Mouse (Mus musculus) spleen, postnatal 10 days (tissue): ENCODE data around the gene Gm20388.

Source experiments
- DNase-seq, 2 experiments: peaks; one replicate each; pipeline ENCODE4 v3.0.0; 2021 to 2022; ENCODE audit warnings: low spot score in 2 of 2

Gene Gm20388

GRCm38 (mm10) chr8:120489142-120489754, 578.6 kb downstream of the Gm20388 start:
- peak; percentile 86 for DNase-seq

GRCm38 (mm10) chr8:120489771-120490281, 579.2 kb downstream of the Gm20388 start:
- DNase-seq: peak in 1 of 2 experiments; percentile 54

DNA sequence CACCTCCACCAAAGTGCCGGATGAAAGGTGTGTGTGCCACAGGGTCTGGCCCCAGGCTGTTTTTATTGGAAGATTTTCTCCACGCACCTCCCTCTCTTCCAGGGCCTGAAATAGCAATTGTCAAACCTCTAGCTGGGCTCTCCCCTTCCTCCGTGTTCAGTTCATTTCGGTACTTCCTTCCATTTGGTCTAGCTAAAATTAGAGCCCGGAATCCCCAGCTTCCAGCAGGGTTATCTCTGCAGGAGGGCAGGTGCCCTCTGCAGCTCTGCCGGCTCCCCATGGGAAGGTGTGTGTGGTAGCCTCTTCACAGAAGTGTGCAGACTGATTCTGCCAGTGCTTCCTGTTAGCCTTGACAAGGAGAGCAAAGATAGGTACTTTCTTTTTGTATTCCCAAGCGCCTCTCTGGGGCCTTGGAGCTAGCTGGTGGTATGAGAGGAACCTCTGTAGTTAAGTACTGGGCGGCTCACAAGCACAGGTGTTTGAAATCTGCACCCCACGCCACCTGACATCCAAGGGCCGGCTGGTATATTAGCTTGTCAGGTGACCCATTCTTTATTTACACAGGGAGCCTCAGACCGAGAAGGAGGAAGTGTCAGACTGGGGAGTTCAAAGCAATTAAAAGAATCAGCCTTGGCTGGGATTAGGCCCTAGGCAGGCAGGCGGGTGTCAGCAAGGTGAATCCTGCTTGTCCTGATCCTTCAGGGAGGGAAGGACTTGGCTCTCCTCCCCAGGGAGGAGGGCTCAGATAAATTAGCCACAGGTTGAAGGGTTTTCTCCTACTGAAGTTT, 579.9 kb downstream of the Gm20388 start:
- no peak for DNase-seq

DNA sequence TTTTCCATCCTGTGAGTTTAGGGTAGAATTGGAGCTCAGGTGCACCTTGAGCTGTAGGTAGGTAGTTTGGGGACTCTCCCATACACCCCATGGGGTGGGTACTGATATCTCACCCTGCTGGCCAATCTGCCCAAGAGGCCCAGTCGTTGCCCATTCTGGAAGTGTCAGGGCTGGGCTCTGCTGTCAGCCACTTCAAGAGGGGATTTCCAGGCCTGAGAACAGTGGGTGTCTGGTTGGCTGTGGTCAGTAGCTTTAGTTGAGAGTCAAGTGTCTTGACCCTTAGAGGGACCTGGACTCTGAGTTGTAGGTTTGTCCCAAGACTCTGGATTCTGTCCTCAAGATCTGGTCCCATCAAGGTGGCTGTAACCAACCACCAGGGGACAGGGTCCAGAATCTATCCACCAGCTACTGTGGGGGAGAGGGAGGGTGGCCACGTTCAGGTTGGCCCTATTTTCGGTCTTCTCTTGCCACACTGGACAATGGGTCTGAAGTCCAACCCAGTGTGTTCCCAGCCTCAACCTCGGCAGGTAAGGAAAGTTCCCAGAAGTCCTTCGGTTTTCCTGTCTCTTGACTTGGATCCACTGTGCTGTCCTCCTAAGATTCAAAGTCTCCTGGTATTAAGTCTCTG, 580.6 kb downstream of the Gm20388 start:
- DNase-seq: no peak

DNA sequence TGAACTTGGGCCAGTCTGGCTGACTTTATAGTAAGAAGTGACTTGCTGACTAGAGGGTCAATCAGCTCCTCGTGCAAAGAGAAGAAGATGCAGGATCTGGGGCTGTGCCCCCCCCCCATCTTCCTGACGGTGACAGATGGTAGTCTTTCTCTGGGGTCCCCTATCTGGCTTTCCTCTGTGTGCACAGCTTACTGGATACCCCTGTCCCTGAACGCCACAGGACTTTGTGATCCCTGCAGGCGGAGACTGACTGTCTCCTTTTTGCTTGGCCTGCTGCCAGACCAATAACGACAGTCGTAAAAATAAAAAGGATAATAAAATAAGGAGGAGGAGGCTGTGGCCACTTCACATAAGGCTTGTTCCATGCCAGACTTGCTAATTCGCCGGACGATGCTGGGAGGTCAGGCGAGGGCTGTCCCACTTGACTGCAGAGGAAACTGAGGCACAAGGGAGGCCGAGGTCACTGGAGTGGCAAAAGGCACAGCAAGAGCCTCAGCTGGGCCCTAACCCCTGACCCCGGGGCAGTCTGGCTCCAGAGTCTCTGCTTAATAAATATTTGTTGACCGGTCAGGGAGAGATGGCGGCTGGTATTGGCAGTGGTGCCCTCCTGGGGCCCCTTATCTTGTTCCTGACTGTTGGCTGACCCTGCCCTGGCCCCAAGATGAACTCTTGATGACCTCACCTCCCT, 581.7 kb downstream of the Gm20388 start:
- peak in 1 of 2 experiments; percentile 61 for DNase-seq

DNA sequence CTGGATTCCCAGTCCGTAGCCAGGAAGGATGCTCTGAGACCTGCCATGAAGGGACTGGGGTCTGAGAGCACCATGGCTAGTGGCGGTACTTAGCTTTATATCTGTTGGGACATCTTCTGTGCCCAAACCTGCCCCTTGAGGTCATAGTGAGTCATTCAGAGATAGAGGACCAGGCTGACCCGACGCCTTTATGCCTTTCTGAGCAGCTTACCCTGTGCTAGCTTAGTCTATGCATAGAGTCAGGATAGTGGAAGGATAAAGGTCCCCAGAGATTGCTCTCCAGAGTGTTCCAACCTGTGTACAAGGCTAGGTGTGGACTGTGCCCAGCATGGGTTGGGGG, 582.2 kb downstream of the Gm20388 start:
- no peak for DNase-seq

DNA sequence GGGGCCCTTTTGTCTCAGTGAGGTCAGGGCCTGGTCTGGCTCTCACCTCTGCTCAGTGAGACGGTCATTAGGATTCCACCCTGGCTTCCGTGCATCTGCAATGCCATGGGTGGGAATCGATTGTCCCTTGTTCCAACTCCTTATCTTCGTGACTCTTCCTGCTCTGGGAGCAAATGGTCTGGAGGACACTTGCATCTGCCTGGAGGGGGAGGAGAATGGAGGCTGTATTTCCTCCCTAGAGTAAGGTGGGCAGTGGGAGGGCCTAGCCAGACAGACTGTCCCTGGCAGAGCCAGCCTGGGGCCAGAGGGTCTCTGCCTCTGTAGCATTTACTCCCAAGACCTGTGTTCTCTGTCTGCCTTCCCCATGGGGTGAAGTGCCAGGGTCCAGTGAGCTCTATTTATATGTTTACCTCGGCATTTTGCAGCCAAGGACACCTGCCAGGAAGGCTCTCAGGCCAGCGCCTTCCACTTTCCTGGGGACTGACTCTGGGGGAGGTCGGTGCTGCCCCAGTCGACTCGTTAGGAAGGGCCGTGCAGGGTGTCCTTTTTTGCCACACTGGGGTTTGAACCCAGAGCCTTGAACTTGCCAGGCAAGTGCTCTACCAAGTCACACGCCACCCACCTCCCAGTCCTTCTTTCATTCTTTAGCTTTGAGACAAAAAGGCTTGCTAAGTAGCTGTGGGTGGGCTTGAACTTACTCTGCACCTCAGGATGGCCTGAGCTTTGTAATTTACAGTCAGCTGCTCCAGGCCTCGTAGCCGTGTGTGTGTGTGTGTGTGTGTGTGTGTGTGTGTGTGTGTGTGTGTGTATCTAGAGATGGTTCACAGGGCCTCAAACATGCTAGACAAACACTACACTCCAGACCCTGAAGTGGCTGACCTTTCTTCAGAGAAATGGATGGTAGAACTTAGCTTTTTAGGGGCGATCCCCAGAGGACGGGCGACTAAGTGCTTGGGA, 583.1 kb downstream of the Gm20388 start:
- DNase-seq: no peak

- DNase-seq: peak in 1 of 2 experiments; percentile 61
These were observed 584.3 kb downstream of the Gm20388 start for GRCm38 (mm10) chr8:120494903-120495302.

DNA sequence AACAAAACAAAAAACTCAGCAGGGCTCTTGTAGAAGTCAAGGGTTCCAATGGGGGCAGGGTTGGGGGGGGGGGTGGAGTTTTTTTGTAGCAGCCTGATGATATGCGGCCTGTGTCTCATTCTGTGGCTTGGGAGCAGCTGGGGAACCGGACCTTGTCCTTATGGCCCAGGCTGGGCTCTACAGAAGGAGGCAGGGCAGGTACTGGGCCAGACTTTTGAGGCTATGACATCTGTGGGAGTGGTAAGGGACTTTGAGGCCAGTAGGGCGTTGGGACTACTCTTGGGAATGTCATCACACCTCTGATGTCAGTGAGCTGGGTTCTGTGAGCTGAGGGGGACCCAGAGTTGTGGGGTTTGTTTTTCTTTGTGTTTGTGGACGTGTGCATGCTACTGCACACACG, 584.8 kb downstream of the Gm20388 start:
- DNase-seq: no peak

DNA sequence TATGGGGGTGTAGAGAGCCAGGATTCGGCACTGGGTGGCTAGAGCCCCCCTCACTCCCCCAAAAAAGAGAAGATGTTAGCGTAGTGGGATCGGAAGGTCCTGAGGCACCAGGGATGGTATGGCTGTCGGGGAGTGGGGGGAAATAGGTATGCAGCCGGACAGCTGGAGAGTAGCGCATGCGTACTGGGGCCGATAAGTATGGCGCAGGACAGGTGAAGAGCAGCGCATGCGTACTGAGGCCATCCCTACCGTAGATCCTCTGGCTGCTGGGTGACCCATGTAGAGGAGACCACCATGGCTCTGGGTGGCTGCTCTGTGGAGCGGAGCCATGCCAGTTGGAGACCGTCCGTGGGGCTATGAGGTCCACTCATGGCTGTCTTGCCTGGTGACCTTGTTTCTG, 585.8 kb downstream of the Gm20388 start:
- no peak for DNase-seq

DNA sequence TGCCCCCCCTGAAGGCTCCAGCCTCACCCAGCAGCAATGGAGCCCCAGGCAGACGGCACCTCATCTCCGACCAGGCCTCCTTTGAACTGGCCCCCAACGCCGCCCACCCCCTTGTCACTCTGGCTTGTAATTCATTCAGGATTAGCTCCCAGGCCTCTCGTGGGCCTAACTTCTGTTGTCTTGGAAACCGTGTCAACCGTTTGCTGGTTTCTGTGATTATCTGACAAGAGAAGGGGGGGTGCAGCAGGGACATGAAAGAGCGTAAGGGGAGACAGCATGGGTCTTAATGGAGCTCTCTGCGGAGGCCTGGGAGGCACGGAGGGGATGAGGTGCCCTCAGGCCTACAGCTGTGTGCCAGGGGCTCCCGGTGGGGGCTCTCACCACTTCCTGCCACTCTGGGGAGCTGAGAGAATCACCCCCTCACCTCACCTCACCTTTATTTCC, 586.9 kb downstream of the Gm20388 start:
- no peak for DNase-seq

DNA sequence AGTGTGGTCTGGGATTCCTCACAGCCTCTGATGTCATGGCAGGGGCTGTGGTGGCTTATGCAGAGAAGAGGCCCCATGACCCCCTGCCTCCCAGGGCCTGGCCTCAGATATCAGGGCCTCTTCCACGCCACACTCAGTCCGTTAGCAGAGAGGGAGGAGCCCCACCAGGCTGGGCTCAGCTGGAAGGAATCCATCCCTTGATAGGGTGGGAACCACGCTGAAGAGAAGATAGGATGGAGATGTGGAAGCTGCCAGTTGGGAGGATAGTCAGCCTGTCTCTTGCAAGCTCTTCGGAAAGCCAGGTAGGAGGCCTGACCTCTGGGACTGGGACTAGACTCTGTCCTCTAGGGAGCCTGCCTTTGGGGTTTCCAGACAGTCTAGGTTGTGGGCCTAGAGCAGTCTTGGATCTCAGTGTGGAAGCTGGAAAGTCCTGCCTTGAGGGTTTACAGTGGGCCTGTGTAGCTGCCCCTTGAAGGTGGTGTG, 587.7 kb downstream of the Gm20388 start:
- peak in 1 of 2 experiments; percentile 56 for DNase-seq

- DNase-seq: no peak
These were observed 588.4 kb downstream of the Gm20388 start for GRCm38 (mm10) chr8:120498926-120499605.

GRCm38 (mm10) chr8:120500701-120501261, 590.1 kb downstream of the Gm20388 start:
- no peak for DNase-seq

DNA sequence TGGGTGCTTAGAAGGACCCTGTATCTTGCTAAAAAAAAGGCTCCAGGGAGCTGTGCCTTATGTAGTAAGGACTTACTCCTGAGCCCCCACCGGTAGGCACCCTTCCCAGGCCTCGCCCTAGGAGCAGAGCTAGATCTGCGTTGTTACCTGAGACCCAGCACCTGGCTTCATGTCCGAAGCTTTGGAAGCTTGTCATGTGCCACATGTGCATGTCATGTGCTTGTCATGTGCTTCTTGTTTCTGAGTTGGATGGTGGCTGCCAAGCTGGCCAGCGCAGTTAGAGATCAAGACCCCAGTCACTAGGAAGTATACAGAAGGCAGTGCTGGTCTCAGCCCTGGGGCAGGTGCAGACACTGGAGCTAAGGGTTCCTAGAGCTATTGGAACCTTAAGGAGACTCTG, 590.8 kb downstream of the Gm20388 start:
- no peak for DNase-seq

- DNase-seq: no peak
These were observed 591.8 kb downstream of the Gm20388 start for GRCm38 (mm10) chr8:120502428-120502827.

- no peak for DNase-seq
These were observed 593.8 kb downstream of the Gm20388 start for GRCm38 (mm10) chr8:120504251-120505081.

- DNase-seq: no peak
These were observed 594.5 kb downstream of the Gm20388 start for GRCm38 (mm10) chr8:120505082-120505511.
